Mouse (Mus musculus) small intestine, adult 2 months (tissue): ENCODE data around the gene Renbp.

Experiments used
- CTCF ChIP-seq: fragments of 200-500 bp; IDR thresholded peaks from 2 replicates; pipeline ENCODE4 v1.5.1; 2012; ENCODE audit warnings: low read depth, mild to moderate bottlenecking, control low read depth, inconsistent platforms, low read length, moderate library complexity, mixed read lengths; ENCODE audit not compliant: insufficient replicate concordance, insufficient read length; ENCODE audit errors: extremely low read depth
- POLR2A ChIP-seq: fragments of 200-500 bp; IDR thresholded peaks from 2 replicates; pipeline ENCODE4 v1.6.1; 2012; ENCODE audit warnings: low read depth, mild to moderate bottlenecking, control low read depth, inconsistent platforms, low read length, moderate library complexity

DNA sequence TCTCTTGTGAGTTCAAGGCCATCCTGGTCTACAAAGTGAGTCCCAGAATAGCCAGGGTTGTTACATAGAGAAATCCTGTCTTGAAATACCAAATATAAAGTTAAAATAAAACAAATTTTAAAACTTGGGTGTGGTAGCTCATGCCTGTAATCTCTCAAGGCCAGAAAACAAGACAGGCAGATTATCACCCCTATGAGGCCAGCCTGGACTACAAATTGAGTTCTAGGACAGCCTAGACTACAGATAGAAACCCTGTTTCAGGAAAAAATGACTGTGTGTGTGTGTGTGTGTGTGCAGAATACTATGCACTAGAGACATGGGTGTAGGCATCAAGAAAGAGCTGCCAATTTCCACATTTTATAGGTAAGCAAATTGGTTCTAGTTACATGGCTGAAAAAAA, 40.1 kb upstream of the Renbp start:
- TF ChIP-seq CTCF: no peak
- TF ChIP-seq POLR2A: no peak
